Mouse (Mus musculus): ENCODE measurements around the gene Cit. TPM values are rescaled to one million over a fixed set of nuclear protein-coding genes. Genes with fewer than 3 reads are reported as not detected.

Cit gene
- polyA plus RNA-seq, 1 experiment from 2014 or later = 35.0 TPM

DNA sequence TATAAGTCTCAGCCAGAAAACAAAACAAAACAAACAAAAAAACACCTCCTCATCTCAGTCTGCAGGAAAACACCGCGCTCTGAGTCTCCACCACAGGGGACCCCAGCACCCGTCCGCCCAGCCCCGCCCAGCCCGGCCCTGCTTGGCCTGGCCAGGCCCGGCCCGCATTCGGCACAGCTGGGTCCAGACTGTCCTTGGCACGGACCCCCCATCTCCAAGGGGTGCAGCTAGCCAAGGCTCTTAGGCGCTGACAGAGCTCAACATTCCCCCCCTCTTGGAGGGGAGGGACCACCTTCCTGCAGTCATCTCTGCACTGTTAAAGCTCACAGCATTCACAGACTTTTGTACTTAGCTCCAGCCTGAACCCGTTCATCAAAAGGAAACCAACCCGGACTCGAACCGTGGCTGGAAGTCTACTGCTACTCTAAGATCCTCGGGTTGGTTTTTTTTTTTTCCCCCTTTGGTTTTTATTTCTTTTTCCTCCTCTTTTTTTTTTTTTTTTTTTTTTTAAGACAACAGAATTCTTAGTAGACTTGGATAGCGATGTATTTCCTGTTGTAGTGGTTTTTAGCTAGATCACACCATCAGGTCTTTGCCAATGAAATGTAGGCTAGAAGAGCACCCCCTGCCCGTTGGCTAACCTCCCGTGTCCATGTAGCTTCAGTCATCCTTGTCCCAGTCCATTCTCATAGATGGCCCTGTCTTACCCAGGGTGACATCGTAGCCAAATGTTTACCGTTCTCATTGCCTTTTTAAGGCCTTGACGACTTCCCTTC lies 161.4 kb downstream of the Cit start:
- no peak overlapping the region for H3K9ac ChIP-seq
- 55% methylated on average over 22 of the region's 22 CpGs for WGBS
- no peak overlapping the region for H3K4me3 ChIP-seq

DNA sequence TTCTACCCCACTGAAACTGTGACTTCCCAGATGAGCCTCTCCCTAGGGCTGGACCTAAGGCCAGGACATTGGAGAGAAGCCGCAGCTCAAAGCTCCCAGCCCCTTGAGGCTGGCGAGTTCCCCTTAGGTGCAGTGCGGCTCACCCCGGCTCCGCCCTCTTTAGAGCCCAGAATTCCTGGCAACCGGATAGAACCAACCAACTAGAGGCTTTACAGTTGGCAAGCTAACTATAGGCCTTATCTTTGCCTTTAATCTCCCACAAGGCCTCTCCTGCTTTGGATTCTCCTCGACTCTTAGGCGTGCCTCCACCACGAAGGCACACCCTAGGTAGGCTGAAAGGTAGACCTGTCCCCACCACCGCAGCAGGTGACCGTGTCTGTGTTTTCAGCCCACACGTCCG lies 162.6 kb downstream of the Cit start:
- H3K36me3 ChIP-seq = 0 out of 2 replicates have a peak, but pooled peaks cover 5% of the 10 kb centered on the region
- no peak overlapping the region for H3K4me3 ChIP-seq
- H3K9me3 ChIP-seq (replicated peaks) = no peaks in the 10 kb centered on the region
- H3K9ac ChIP-seq = no peak overlapping the region
- H3K4me1 ChIP-seq = peaks cover 3% of the 10 kb centered on the region; the same call in 1 of the 2 replicates
- no peak for ATAC-seq (ENCODE audit: low FRiP score)
- H3K4me2 ChIP-seq (replicated peaks) = no peak overlapping the region
- WGBS = 87% methylated on average over 13 of the region's 13 CpGs
- H3K27me3 ChIP-seq = no peaks in the 10 kb centered on the region
- H3K27ac ChIP-seq = no peak overlapping the region

More for the DNA sequence above, 161.4 kb downstream of the Cit start:
- no peak overlapping the region for H3K27ac ChIP-seq
- no peaks in the 10 kb centered on the region for H3K36me3 ChIP-seq
- H3K27me3 ChIP-seq = no peaks in the 10 kb centered on the region
- H3K4me2 ChIP-seq (replicated peaks) = no peak overlapping the region
- ATAC-seq (ENCODE audit: low FRiP score) = no peak
- no peaks in the 10 kb centered on the region for H3K9me3 ChIP-seq (replicated peaks)
- peaks cover 3% of the 10 kb centered on the region; the same call in 1 of the 2 replicates for H3K4me1 ChIP-seq

DNA sequence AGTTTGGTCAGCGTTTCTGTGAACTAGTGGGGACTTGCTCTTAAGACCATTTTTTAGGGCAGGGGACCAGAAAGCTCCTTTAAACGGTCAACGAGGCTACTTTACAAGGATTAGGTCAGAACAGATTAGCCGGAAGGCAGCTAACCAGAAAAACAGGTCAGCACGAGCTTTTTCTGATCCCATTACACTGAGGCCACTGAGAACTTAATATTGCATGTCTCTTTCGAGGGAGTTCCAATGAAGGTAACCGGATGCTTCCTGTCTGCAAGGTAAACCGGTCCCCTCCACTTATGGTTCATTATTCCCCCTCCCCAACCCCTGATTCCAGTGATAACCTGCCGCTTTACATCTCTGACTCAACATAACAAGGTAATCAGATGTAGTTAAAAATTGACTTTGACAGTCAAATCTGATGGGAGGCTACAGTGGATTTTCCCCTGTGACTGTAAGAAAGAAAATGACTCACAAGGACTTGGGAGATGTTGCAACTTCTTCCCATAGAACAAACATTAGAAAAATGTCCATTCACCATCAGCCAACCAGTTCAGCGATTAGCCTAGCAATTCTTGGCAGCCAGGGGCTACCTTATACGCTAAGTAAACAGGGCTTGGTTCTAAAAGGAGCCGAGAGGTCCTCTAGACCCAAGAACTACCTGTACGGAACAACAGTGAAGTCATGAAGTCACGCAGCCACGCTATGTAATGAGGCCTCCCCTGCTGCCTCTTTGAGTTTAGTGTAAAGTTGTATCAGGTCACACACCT lies 164.2 kb downstream of the Cit start:
- H3K27ac ChIP-seq = no peak overlapping the region
- H3K27me3 ChIP-seq = no peaks in the 10 kb centered on the region
- WGBS = 85% methylated on average over 15 of the region's 15 CpGs
- H3K9me3 ChIP-seq (replicated peaks) = no peaks in the 10 kb centered on the region
- no peak for ATAC-seq (ENCODE audit: low FRiP score)
- no peak overlapping the region for H3K4me3 ChIP-seq
- no peaks in the 10 kb centered on the region; the same call in 1 of the 2 replicates for H3K4me1 ChIP-seq
- H3K36me3 ChIP-seq = peaks cover 20% of the 10 kb centered on the region
- H3K9ac ChIP-seq = no peak overlapping the region
- no peak overlapping the region for H3K4me2 ChIP-seq (replicated peaks)

DNA sequence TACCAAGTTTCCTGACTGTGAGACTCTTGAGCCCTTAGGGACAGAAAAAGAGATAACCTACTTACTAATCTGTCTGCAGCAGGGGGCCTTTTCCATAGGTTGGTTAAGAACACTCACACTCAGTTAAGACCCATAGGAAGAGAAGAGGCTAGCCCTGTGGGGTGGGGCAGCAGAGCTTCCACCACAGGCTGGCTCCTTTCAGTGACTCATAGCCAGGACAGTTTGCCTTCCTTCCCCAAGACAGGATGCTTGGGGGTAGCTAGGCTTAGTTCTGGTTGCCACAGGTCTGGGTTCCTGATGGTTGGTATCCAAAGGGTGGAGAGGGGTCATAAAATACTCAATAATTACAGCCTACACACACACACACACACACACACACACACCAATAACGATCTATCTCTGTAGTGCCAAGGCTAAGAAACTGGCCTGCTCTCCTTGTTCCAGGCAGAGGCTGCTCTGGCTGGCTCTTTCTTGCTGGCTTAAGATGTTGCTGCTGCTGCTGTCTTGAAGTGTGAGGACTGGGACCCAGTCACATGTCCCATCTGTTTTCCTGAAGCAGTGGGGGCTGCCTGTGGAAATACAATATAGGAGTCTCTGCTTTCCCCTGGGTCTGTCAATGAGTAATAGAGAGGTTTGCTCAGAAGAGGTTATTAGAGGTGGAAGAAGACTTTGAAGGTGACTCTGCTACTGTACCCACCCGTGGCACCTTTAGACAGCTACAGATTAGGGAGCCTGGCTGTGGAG lies 165.0 kb downstream of the Cit start:
- ATAC-seq (ENCODE audit: low FRiP score) = no peak
- 78% methylated on average over 2 of the region's 2 CpGs for WGBS
- H3K36me3 ChIP-seq = peaks cover 28% of the 10 kb centered on the region

DNA sequence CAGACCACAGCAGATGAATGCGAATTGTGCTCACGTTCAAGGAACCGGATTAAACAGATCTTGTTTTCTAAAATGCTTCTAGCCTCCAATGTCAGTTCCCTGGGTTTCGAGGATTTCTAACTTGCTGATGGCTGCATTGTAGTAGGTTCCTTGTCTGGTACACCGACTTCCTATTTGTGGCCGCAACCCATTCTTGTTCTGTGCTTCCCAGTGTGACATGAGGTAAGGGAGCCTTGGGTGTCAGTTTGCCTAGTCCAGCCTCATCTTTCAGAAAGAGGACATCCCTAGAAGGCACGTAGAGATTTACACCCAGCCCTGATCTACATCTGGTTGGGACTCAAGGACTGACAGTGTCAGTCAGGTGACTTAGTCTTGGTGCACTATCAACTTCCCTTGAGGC lies 166.6 kb downstream of the Cit start:
- Histone ChIP-seq H3K36me3 (peaks cover 44% of the 10 kb centered on the region), H3K27ac (no peak overlapping the region), H3K4me1 (no peaks in the 10 kb centered on the region), H3K27me3 (no peaks in the 10 kb centered on the region), H3K4me3 (no peak overlapping the region), H3K4me2 (replicated peaks) (no peak overlapping the region), H3K9me3 (replicated peaks) (no peaks in the 10 kb centered on the region), H3K9ac (no peak overlapping the region)
- no peak for ATAC-seq (ENCODE audit: low FRiP score)
- 93% methylated on average over 7 of the region's 7 CpGs for WGBS

More for the DNA sequence above, 165.0 kb downstream of the Cit start:
- Histone ChIP-seq H3K4me1 (no peaks in the 10 kb centered on the region), H3K27me3 (no peaks in the 10 kb centered on the region), H3K27ac (no peak overlapping the region), H3K9me3 (replicated peaks) (no peaks in the 10 kb centered on the region), H3K4me2 (replicated peaks) (no peak overlapping the region), H3K9ac (no peak overlapping the region), H3K4me3 (no peak overlapping the region)

DNA sequence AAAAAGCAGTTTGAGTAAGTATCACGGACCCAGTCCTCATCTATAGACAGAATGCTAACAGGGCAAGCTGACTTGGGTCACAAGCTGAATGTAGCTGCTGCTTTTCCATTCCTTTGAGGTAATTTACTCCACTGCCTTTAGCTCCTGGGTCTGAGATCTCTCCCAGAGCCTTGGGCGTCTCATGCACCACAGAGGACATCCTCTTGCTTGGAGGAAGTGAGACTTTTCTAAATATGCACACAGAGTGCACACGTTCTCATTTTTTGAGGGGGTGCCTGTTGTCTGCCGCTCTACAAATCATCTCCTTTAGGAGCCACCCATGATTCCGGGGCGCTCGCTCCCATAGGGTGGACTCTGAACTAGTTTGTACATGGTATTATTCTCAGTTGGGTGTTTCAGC lies 167.4 kb downstream of the Cit start:
- peaks cover 53% of the 10 kb centered on the region for H3K36me3 ChIP-seq

DNA sequence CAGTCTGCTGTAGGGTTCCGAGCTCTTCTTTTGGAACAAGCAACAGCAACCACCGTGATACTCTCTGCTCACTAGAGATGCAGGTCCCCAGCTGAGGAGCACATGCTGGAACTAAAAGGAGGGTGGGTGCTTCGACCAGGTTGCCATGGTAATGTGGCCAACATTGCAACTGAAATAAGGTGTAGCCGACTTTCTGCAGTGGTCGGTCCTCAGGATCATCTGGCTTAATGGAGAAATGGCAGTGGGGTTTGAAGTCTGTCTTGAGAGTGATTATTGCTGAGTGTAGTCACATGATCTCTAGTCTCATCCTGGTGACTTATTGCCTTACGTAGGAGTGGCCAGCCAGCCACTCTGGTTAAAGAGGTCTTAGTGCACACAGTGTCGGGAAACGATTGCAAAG lies 168.7 kb downstream of the Cit start:
- ATAC-seq (ENCODE audit: low FRiP score) = no peak
- H3K4me2 ChIP-seq (replicated peaks) = no peak overlapping the region
- 84% methylated on average over 8 of the region's 8 CpGs for WGBS
- no peak overlapping the region for H3K4me3 ChIP-seq
- H3K4me1 ChIP-seq = no peaks in the 10 kb centered on the region
- no peak overlapping the region for H3K27ac ChIP-seq
- peaks cover 65% of the 10 kb centered on the region for H3K36me3 ChIP-seq
- no peaks in the 10 kb centered on the region for H3K27me3 ChIP-seq
- no peak overlapping the region for H3K9ac ChIP-seq
- no peaks in the 10 kb centered on the region for H3K9me3 ChIP-seq (replicated peaks)

More for the DNA sequence above, 167.4 kb downstream of the Cit start:
- Histone ChIP-seq H3K4me2 (replicated peaks) (no peak overlapping the region), H3K4me3 (no peak overlapping the region), H3K27ac (no peak overlapping the region), H3K27me3 (no peaks in the 10 kb centered on the region), H3K9me3 (replicated peaks) (no peaks in the 10 kb centered on the region), H3K9ac (no peak overlapping the region), H3K4me1 (no peaks in the 10 kb centered on the region)
- ATAC-seq (ENCODE audit: low FRiP score) = no peak
- WGBS = 92% methylated on average over 7 of the region's 7 CpGs

DNA sequence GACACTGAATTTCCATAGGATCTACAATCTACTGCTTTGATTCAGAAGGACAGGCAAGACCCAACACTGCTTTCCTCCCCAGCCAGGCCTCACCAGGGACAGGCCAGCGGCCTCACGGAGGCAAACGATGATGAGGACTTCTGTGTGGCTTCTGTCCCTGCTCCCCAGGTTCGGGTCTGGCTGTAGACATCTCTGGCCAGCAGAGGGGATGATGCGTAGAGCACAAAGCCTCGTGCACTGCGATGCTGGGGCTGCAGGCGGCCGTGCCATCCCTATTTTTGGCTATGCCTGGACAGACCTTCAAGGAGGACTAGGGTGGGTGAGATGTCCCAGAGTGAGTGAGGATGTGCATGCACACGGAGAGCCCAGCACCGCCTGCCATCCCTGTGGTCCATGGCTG lies 169.2 kb downstream of the Cit start:
- Histone ChIP-seq H3K36me3 (peaks cover 69% of the 10 kb centered on the region), H3K4me3 (no peak overlapping the region), H3K4me1 (no peaks in the 10 kb centered on the region), H3K27ac (no peak overlapping the region), H3K27me3 (no peaks in the 10 kb centered on the region), H3K4me2 (replicated peaks) (no peak overlapping the region), H3K9me3 (replicated peaks) (no peaks in the 10 kb centered on the region), H3K9ac (no peak overlapping the region)
- ATAC-seq (ENCODE audit: low FRiP score) = no peak
- WGBS = 93% methylated on average over 11 of the region's 11 CpGs

DNA sequence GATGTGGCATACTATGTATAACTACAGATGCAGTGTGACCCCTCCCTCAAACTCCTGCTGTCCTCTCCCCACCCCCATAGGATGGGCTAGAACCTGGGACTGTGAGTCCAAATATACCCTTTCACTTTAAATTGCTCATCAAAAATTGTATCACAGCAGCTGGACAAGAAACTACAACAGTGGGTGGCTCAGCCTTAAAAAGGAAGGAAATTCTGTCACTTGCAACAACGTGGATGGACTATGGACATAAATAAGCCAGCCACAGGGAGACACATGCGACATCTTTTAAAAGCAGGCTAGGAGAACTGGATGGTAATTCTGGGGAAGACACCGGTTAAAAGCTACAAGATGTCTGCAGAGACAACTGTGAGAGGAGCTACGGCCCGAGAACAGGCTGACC lies 171.5 kb downstream of the Cit start:
- Histone ChIP-seq H3K4me2 (replicated peaks) (no peak overlapping the region), H3K4me1 (no peaks in the 10 kb centered on the region), H3K27ac (no peak overlapping the region), H3K9ac (no peak overlapping the region), H3K9me3 (replicated peaks) (no peaks in the 10 kb centered on the region), H3K36me3 (peaks cover 92% of the 10 kb centered on the region), H3K27me3 (no peaks in the 10 kb centered on the region), H3K4me3 (no peak overlapping the region)
- 94% methylated on average over 5 of the region's 5 CpGs for WGBS
- ATAC-seq (ENCODE audit: low FRiP score) = no peak

DNA sequence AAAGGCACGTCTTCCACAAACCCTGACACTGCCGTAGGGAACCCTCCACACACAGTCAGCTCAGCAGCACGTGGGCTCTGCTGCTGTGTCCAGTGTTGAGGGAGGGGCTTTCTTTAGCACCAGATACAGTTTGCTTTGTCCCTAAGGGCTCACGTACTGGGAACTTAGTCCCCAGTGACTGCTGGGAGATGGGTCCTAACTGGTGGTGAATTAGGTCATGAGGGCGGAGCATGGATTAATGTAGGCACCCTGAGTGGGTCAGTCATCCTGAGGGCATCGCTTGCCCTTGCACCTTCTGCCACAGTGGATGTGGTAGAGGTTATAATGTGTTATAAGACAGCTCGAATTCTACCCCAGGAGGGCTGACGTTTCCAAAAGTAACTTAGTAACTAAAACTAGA lies 172.3 kb downstream of the Cit start:
- no peaks in the 10 kb centered on the region for H3K9me3 ChIP-seq (replicated peaks)
- no peak overlapping the region for H3K4me2 ChIP-seq (replicated peaks)
- no peaks in the 10 kb centered on the region for H3K4me1 ChIP-seq
- ATAC-seq (ENCODE audit: low FRiP score) = no peak
- WGBS = 95% methylated on average over 8 of the region's 8 CpGs
- H3K36me3 ChIP-seq = peaks cover 98% of the 10 kb centered on the region
- H3K27me3 ChIP-seq = no peaks in the 10 kb centered on the region
- no peak overlapping the region for H3K27ac ChIP-seq
- H3K9ac ChIP-seq = no peak overlapping the region
- no peak overlapping the region for H3K4me3 ChIP-seq

DNA sequence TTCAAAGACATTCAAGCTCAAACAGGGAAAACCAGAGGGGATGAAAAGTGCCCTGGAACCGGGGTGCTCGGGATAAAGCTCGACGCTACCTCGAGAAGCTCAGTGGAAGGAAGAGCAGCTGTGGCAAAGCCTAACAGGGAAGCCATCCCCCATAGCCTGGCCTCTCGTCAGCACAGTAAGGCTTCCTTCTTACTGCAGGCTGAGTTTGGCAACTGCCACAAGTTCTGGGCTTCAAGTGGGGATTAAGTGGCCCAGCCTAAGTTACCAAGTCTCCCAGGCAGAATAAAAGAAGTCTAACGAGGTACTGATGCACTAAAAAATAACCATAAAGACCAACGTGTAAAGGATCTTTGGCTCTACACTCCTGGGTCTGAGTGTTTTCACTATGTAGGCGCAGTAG lies 173.1 kb downstream of the Cit start:
- Histone ChIP-seq H3K9ac (no peak overlapping the region), H3K27ac (no peak overlapping the region), H3K4me2 (replicated peaks) (no peak overlapping the region), H3K4me3 (no peak overlapping the region), H3K27me3 (no peaks in the 10 kb centered on the region), H3K4me1 (peaks cover 6% of the 10 kb centered on the region), H3K9me3 (replicated peaks) (no peaks in the 10 kb centered on the region), H3K36me3 (peaks cover 91% of the 10 kb centered on the region)
- ATAC-seq (ENCODE audit: low FRiP score) = no peak
- 94% methylated on average over 9 of the region's 9 CpGs for WGBS

DNA sequence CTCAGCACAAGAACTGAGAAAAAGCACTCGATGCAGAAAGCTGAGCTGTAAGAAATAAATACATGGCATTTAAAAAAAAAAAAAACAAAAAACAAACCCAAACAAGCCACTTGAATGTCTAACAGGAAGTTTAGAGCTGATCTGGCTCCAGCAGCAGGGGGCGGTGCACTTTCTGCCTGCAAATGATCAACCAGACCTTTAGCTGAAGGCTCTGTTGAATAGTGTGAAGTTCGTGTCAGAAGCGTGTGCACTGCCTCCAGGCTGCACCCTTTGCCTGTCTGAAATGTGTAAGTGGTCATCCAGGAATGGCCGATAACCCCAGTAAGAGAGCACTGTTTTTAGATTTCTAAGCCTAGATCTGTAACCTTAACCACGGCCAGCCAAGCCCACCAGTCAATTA lies 173.7 kb downstream of the Cit start:
- no peaks in the 10 kb centered on the region for H3K9me3 ChIP-seq (replicated peaks)
- ATAC-seq (ENCODE audit: low FRiP score) = no peak
- no peak overlapping the region for H3K9ac ChIP-seq
- peaks cover 86% of the 10 kb centered on the region for H3K36me3 ChIP-seq
- H3K4me2 ChIP-seq (replicated peaks) = no peak overlapping the region
- H3K27me3 ChIP-seq = no peaks in the 10 kb centered on the region
- peaks cover 12% of the 10 kb centered on the region for H3K4me1 ChIP-seq
- H3K27ac ChIP-seq = no peak overlapping the region
- WGBS = 89% methylated on average over 6 of the region's 6 CpGs
- H3K4me3 ChIP-seq = no peak overlapping the region

All from hindbrain, embryonic 12.5 days (tissue).